Mouse (Mus musculus): ENCODE results near the gene Sel1l2. TPM values are rescaled to one million over a fixed set of nuclear protein-coding genes. Genes with fewer than 3 reads are reported as not detected.
"Not testable (repeated sequence)": the region's sequence is repeated elsewhere in the genome, so short reads cannot be mapped to it uniquely, and the experiment has no call there.

Gene Sel1l2
- total and polyA plus RNA-seq, 2 experiments from 2014 or later, result not detected

GRCm38 (mm10) chr2:140214519-140215027 lies 174.9 kb downstream of the Sel1l2 start:
- ATAC-seq (ENCODE audit: insufficient read depth, low read depth) (no peak), DNase-seq (ENCODE audit: low spot score) (no peak)
- no peak overlapping the region for H3K9ac ChIP-seq (replicated peaks; ENCODE audit: low read depth, low read length)
- H3K36me3 ChIP-seq (replicated peaks; ENCODE audit: control insufficient read depth, insufficient read depth, low read length), result no peaks in the 10 kb centered on the region
- H3K4me1 ChIP-seq (ENCODE audit: control insufficient read depth, insufficient read depth), result peaks cover 6% of the 10 kb centered on the region; the same call in 1 of the 2 replicates
- H3K4me2 ChIP-seq (ENCODE audit: low read depth, low read length), result no peak overlapping the region
- H3K27ac ChIP-seq (ENCODE audit: low read depth), result no peak overlapping the region
- 90% methylated on average over 4 of the region's 4 CpGs for WGBS
- TF ChIP-seq EP300 (IDR thresholded peaks at IDR 0.05; ENCODE audit: low read depth) (no peak), CTCF (IDR thresholded peaks at IDR 0.05; ENCODE audit: low read depth) (no peak)
- H3K4me3 ChIP-seq (ENCODE audit: low read depth, low read length), result no peak overlapping the region
- H3K9me3 ChIP-seq (replicated peaks; ENCODE audit: control insufficient read depth, low read length), result no peaks in the 10 kb centered on the region
- no peaks in the 10 kb centered on the region for H3K27me3 ChIP-seq (ENCODE audit: control insufficient read depth, insufficient read depth, low read length)

- no peak for DNase-seq (ENCODE audit: low spot score)
- 91% methylated on average over 7 of the region's 7 CpGs for WGBS
- Histone ChIP-seq H3K4me3 (ENCODE audit: low read depth, low read length) (no peak overlapping the region), H3K27ac (ENCODE audit: low read depth) (no peak overlapping the region), H3K4me2 (ENCODE audit: low read depth, low read length) (no peak overlapping the region), H3K36me3 (replicated peaks; ENCODE audit: control insufficient read depth, insufficient read depth, low read length) (peaks cover 39% of the 10 kb centered on the region), H3K9me3 (replicated peaks; ENCODE audit: control insufficient read depth, low read length) (no peaks in the 10 kb centered on the region), H3K9ac (replicated peaks; ENCODE audit: low read depth, low read length) (no peak overlapping the region), H3K4me1 (ENCODE audit: control insufficient read depth, insufficient read depth) (no peaks in the 10 kb centered on the region), H3K27me3 (ENCODE audit: control insufficient read depth, insufficient read depth, low read length) (no peaks in the 10 kb centered on the region)
- no peak for ATAC-seq (ENCODE audit: insufficient read depth, low read depth)
- TF ChIP-seq EP300 (IDR thresholded peaks at IDR 0.05; ENCODE audit: low read depth) (no peak), CTCF (IDR thresholded peaks at IDR 0.05; ENCODE audit: low read depth) (no peak)
Observed at GRCm38 (mm10) chr2:140203756-140204155, 185.8 kb downstream of the Sel1l2 start.

DNA sequence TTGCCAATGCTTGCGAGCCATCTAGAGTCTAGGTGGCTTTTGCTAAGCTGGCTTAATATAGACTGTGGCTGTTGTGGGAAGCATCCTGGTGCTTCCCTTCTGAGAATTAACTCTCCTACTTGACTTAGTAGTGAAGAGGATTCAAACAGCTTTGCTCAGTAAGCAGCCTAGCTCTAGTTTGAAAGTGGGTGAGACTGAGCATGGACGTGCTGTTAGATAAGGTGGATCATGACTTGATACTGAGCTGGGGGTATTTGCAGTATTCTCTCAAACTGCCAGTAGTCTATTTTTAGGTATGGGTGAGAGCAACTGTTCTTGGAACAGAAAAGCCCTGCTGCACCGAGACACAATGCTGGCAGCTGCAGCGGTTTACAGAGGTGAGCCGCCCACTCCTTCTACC lies 186.9 kb downstream of the Sel1l2 start:
- DNase-seq (ENCODE audit: low spot score) (peak; percentile 61), ATAC-seq (ENCODE audit: insufficient read depth, low read depth) (peak; percentile 68)
- Histone ChIP-seq H3K4me3 (ENCODE audit: low read depth, low read length) (peak overlapping the region; percentile 22), H3K9ac (replicated peaks; ENCODE audit: low read depth, low read length) (0 out of 2 replicates have a peak overlapping the region, but pooled peaks have one; percentile 20), H3K27ac (ENCODE audit: low read depth) (peak overlapping the region; percentile 73), H3K27me3 (ENCODE audit: control insufficient read depth, insufficient read depth, low read length) (no peaks in the 10 kb centered on the region), H3K4me1 (ENCODE audit: control insufficient read depth, insufficient read depth) (no peaks in the 10 kb centered on the region), H3K9me3 (replicated peaks; ENCODE audit: control insufficient read depth, low read length) (no peaks in the 10 kb centered on the region), H3K4me2 (ENCODE audit: low read depth, low read length) (peak overlapping the region; percentile 48), H3K36me3 (replicated peaks; ENCODE audit: control insufficient read depth, insufficient read depth, low read length) (peaks cover 46% of the 10 kb centered on the region)
- no peak for TF ChIP-seq CTCF (IDR thresholded peaks at IDR 0.05; ENCODE audit: low read depth)
- WGBS, result 34% methylated on average over 5 of the region's 5 CpGs

DNA sequence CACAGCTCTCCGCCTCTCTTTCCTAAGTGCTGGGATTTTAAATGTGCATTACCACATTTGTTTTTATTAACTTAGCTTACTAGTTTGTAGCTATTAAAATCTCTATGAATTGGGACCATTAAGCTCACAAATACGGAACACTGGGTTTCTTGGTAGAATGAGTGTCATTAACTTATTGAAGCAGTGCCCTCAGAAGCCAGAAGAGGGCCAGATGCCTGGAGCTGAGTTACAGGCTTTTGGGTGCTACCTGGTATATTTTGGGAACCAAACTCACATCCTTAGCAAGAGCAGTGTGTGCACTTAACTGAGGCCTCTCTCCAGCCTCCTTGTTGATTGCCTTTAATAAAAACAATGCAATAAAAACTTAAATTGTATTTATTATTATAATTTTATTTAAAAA lies 188.8 kb downstream of the Sel1l2 start:
- no peak overlapping the region for H3K4me3 ChIP-seq (ENCODE audit: low read depth, low read length)
- no peaks in the 10 kb centered on the region for H3K27me3 ChIP-seq (ENCODE audit: control insufficient read depth, insufficient read depth, low read length)
- TF ChIP-seq EP300 (IDR thresholded peaks at IDR 0.05; ENCODE audit: low read depth) (no peak), CTCF (IDR thresholded peaks at IDR 0.05; ENCODE audit: low read depth) (peak; percentile 40)
- 87% methylated on average over 2 of the region's 2 CpGs for WGBS
- no peak for DNase-seq (ENCODE audit: low spot score)
- H3K36me3 ChIP-seq (replicated peaks; ENCODE audit: control insufficient read depth, insufficient read depth, low read length), result peaks cover 52% of the 10 kb centered on the region
- ATAC-seq (ENCODE audit: insufficient read depth, low read depth), result no peak
- no peak overlapping the region for H3K27ac ChIP-seq (ENCODE audit: low read depth)
- no peaks in the 10 kb centered on the region for H3K9me3 ChIP-seq (replicated peaks; ENCODE audit: control insufficient read depth, low read length)
- no peaks in the 10 kb centered on the region for H3K4me1 ChIP-seq (ENCODE audit: control insufficient read depth, insufficient read depth)
- H3K4me2 ChIP-seq (ENCODE audit: low read depth, low read length), result no peak overlapping the region
- no peak overlapping the region for H3K9ac ChIP-seq (replicated peaks; ENCODE audit: low read depth, low read length)

DNA sequence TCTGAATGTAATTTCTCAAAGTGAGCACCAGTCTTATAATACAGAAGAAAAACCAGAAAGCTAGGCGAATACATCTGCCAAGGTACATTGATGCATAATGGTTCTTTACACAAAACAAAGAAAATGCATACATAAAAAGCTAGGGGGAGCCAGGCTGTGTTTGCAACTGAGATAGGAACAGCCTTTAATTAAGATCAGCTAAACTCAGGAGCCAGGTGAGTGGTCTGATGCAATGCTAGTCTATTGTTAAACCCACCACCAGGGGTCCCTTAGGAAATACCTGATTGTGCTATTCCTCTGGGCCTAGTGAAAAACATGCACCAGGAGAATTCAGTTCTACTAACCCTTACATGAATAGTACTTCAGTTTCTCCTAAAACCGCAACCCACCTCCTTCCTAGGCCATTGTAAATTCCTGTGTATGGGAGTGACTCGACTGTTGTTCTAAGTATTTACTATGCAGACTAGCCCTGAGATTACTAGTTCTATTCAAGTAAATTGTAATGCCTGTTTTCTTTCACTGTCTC lies 203.8 kb downstream of the Sel1l2 start:
- ATAC-seq (ENCODE audit: insufficient read depth, low read depth); H3K4me3 ChIP-seq (ENCODE audit: low read depth, low read length); H3K4me2 ChIP-seq (ENCODE audit: low read depth, low read length); H3K27ac ChIP-seq (ENCODE audit: low read depth); DNase-seq (ENCODE audit: low spot score); H3K9me3 ChIP-seq (replicated peaks; ENCODE audit: control insufficient read depth, low read length); H3K27me3 ChIP-seq (ENCODE audit: control insufficient read depth, insufficient read depth, low read length); H3K9ac ChIP-seq (replicated peaks; ENCODE audit: low read depth, low read length); H3K4me1 ChIP-seq (ENCODE audit: control insufficient read depth, insufficient read depth): not testable (repeated sequence)
- peaks cover 39% of the 10 kb centered on the region for H3K36me3 ChIP-seq (replicated peaks; ENCODE audit: control insufficient read depth, insufficient read depth, low read length)
- WGBS, result 92% methylated on average over 3 of the region's 3 CpGs

Other genes with a start within 250 kb of the Sel1l2 start
- not detected in 2 replicates for gene Gm17374, start 237.7 kb downstream of the Sel1l2 start, total RNA-seq (2014; rRNA removed; ENCODE audit: low replicate concordance)
- not detected in 2 replicates for gene Gm17374, start 237.7 kb downstream of the Sel1l2 start, polyA plus RNA-seq (2015; fragmentation: Nextera tagmentation; extraction: Ambion mirVana)
- gene Esf1, start 219.1 kb downstream of the Sel1l2 start, total RNA-seq (2014; rRNA removed; ENCODE audit: low replicate concordance), result 1.7 and 2.9 TPM in 2 replicates
- 10.8 and 12.9 TPM in 2 replicates for gene Esf1, start 219.1 kb downstream of the Sel1l2 start, polyA plus RNA-seq (2015; fragmentation: Nextera tagmentation; extraction: Ambion mirVana)
- 17.0 and 17.1 TPM in 2 replicates for gene Ndufaf5, start 219.1 kb downstream of the Sel1l2 start, total RNA-seq (2014; rRNA removed; ENCODE audit: low replicate concordance)
- gene Ndufaf5, start 219.1 kb downstream of the Sel1l2 start, polyA plus RNA-seq (2015; fragmentation: Nextera tagmentation; extraction: Ambion mirVana), result 33.4 and 35.1 TPM in 2 replicates
- 5.5 and 11.8 TPM in 2 replicates for gene Macrod2, start 5.6 kb upstream of the Sel1l2 start, total RNA-seq (2014; rRNA removed; ENCODE audit: low replicate concordance)
- 17.4 and 18.4 TPM in 2 replicates for gene Macrod2, start 5.6 kb upstream of the Sel1l2 start, polyA plus RNA-seq (2015; fragmentation: Nextera tagmentation; extraction: Ambion mirVana)

Measured in heart, postnatal 0 days (tissue).